Mouse (Mus musculus): ENCODE data around the gene Ptma. TPM values are rescaled to one million over a fixed set of nuclear protein-coding genes. Genes with fewer than 3 reads are reported as not detected.
"Not testable (repeated sequence)": the region's sequence is repeated elsewhere in the genome, so short reads cannot be mapped to it uniquely, and the experiment has no call there.

Gene Ptma
- polyA plus RNA-seq (2012; ENCODE audit: insufficient read depth, low replicate concordance), result 6,261 and 14,151 TPM in 2 replicates

DNA sequence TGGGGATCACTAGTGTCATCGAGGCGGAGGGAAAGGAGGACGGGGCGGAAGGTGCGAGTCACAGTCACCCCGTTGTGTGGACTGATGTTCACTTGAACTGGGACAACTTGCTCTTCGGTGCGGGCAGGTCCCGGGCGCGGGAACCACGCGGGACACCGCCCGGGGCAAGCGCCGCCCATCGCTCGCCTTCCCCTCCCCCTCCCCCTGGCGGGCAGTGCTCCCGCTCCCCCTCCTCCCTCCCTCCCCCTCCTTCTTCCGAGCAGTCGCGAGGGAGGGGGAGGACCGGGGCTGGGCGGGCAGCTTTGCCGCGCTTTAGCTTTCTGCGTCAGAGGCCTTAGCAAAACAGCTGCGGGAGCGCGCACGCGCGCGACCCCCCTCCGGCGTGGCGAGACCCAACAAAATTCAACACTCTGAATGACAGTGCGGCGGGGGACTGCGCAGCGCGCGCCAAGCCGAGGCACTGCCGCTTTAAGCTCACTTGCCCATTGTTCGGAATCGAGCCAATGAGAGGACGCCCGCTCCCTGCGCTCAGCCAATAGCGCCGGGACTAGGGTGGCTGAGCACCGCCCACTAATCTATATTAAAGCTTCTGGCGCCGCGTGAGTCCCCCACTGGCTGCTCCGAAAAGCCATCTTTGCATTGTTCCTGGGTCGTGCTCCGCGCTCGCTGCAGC lies at the start of gene Ptma:
Ptma (plus strand) TSS at position 611 of the 673 bp plus-strand sequence.
- H3K4me1 ChIP-seq, result peaks cover 61% of the 10 kb centered on the region
- TF ChIP-seq GATA1 (IDR thresholded peaks at IDR 0.05; ENCODE audit: borderline replicate concordance, low read length) (no peak), FLI1 (IDR thresholded peaks at IDR 0.05; ENCODE audit: low read length) (no peak)
- no peaks in the 10 kb centered on the region for H3K9me3 ChIP-seq
- peaks cover 20% of the 10 kb centered on the region for H3K36me3 ChIP-seq (replicated peaks; ENCODE audit: low read length)
- no peaks in the 10 kb centered on the region for H3K27me3 ChIP-seq (replicated peaks)
- peak within 1 kb of the TSS; percentile 99 for H3K4me3 ChIP-seq (replicated peaks)

DNA sequence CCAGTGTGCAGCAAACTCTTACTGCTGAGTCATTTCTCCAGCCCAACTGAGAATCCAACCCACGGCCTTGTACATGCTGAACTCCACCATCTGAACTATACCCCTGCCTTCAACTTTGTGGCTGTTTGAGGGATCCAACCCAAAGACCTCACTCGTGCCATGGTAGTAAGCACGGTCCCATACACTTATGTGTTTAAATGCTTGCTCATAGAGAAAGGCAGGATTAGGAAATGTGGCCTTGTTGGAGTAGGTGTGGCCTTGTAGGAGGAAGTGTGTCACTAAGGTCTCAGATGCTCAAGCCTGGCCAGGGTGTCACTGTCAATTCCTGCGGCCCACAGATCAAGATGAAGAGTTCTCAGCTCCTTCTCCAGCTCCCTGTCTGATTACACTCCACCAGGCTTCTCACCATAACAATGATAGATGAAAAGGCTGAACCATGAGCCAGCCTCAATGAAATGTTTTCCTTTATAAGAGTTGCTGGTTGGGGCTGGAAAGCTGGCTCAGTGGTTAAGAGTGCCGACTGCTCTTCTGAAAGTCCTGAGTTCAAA lies 48.7 kb upstream of the Ptma start:
- Histone ChIP-seq H3K36me3 (replicated peaks; ENCODE audit: low read length) (peaks cover 6% of the 10 kb centered on the region), H3K9me3 (peaks cover 4% of the 10 kb centered on the region; the same call in 1 of the 2 replicates), H3K4me1 (peaks cover 48% of the 10 kb centered on the region), H3K27me3 (replicated peaks) (no peaks in the 10 kb centered on the region), H3K4me3 (replicated peaks) (no peak overlapping the region)
- TF ChIP-seq FLI1 (IDR thresholded peaks at IDR 0.05; ENCODE audit: low read length) (no peak), GATA1 (IDR thresholded peaks at IDR 0.05; ENCODE audit: borderline replicate concordance, low read length) (no peak)

DNA sequence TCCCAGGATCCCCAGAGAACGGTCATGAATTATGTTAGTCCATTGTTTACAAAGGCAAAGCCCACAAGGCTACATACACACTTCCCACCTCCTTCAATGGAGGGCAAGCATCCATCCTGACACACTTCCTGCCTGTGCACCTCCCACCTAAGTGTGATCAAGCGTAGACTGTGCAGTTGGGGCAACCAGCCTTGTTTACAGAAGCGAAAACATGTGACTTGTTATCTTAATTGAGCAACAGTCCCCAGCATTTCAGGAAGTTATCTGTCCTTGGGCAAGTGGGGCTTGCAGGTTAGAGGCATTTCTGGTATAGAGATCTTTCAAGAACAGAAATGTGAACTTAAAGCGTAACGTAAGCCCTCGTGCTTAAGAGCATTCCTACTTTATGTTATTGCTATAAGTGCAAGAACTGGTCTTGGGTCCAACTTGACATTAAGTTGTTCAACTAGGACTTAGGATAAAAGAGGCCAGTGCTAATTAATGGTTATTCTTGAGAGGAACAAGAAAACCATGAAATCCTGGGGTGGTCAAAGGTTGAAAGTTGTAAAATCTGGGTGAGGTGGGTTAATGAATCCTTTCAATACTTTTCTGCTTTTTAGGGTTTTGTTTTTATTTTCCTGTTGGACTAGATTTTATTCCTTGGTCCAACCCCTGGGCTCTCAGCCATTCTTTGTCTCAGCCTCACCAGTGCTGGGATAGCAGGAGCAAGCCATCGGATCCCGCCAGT lies 47.3 kb upstream of the Ptma start:
- H3K27me3 ChIP-seq (replicated peaks), result no peaks in the 10 kb centered on the region
- no peak for TF ChIP-seq FLI1 (IDR thresholded peaks at IDR 0.05; ENCODE audit: low read length)
- no peak for TF ChIP-seq GATA1 (IDR thresholded peaks at IDR 0.05; ENCODE audit: borderline replicate concordance, low read length)
- peaks cover 6% of the 10 kb centered on the region for H3K36me3 ChIP-seq (replicated peaks; ENCODE audit: low read length)
- H3K9me3 ChIP-seq, result peaks cover 4% of the 10 kb centered on the region; the same call in 1 of the 2 replicates
- H3K4me1 ChIP-seq, result peaks cover 44% of the 10 kb centered on the region
- H3K4me3 ChIP-seq (replicated peaks), result peak overlapping the region; percentile 74

DNA sequence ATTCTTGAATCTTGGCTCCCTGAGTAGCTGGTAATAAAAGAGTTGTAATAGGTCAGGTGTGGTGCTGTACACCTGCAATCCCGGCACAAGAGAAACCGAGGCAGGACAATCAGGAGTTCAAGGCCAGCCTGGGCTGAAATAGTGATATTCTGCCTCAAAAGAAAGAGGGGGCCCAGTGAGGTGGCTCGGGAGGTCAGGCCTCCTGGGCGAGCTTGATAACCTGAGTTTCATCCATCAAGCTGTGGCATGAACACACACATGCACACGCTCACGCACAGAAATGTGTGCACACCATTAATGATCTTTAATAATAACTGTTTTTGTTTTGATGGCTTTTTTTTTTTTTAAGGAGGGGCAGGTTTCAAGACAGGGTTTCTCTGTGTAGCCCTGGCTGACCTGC lies 46.2 kb upstream of the Ptma start:
- TF ChIP-seq GATA1 (IDR thresholded peaks at IDR 0.05; ENCODE audit: borderline replicate concordance, low read length), result no peak
- TF ChIP-seq FLI1 (IDR thresholded peaks at IDR 0.05; ENCODE audit: low read length), result no peak
- peaks cover 44% of the 10 kb centered on the region for H3K4me1 ChIP-seq

DNA sequence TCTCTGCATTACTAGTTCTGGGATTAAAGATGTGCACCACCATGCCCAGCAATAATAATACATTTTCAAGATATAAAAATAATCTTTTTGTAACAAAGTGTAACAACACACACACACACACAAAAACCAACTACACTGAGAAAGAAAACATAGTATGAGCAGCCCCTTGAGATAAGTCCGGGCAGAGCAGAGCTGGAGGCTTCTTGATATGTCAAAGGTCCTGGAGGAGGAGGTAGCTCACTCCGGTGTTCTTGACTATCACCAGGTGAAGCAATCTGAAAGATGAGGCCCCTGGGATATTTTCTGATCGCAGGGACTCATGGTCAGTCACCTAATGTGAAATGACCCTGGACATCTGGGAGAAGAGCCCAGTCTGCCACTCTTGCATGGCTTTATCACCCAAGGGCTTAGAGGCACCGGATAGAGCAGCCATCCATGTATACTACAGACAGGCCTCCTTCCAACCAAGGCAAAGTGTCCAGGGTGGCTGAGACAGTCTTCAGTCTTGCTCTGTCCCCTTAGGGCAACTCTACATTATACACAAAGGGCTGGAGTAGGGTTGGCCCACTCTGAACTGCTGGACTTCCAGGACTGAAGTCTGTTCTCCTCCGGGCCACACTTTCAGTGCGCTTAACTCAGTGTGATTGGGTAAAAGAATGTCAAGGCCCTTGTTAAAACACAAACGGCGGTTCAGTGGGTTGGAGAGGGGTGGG lies 45.6 kb upstream of the Ptma start:
- TF ChIP-seq FLI1 (IDR thresholded peaks at IDR 0.05; ENCODE audit: low read length), result no peak
- TF ChIP-seq GATA1 (IDR thresholded peaks at IDR 0.05; ENCODE audit: borderline replicate concordance, low read length), result no peak
- peaks cover 43% of the 10 kb centered on the region for H3K4me1 ChIP-seq

More for the DNA sequence above, 46.2 kb upstream of the Ptma start:
- Histone ChIP-seq H3K27me3 (replicated peaks) (no peaks in the 10 kb centered on the region), H3K9me3 (peaks cover 4% of the 10 kb centered on the region; the same call in 1 of the 2 replicates), H3K36me3 (replicated peaks; ENCODE audit: low read length) (peaks cover 6% of the 10 kb centered on the region), H3K4me3 (replicated peaks) (no peak overlapping the region)

DNA sequence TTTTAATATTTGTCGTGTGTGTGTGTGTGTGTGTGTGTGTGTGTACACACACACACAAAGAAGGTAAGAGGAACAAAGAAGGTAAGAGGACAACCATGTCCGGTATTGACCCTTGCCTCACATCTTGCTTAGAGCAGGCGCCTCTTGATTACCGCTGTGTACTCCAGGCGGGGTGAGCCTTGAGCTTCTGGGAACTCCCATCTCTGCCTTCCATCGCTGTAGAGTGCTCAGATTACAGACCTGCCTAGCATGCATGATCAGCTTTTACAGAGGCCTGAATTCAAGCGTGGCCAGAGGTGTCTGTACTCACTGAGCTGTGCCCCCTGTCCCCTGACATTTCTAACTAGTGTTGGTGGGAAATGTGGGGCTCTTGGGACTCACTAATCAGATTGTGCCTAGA lies 45.1 kb upstream of the Ptma start:
- Histone ChIP-seq H3K4me1 (peaks cover 42% of the 10 kb centered on the region), H3K4me3 (replicated peaks) (no peak overlapping the region), H3K9me3 (peaks cover 4% of the 10 kb centered on the region; the same call in 1 of the 2 replicates), H3K27me3 (replicated peaks) (no peaks in the 10 kb centered on the region), H3K36me3 (replicated peaks; ENCODE audit: low read length) (peaks cover 6% of the 10 kb centered on the region)
- no peak for TF ChIP-seq GATA1 (IDR thresholded peaks at IDR 0.05; ENCODE audit: borderline replicate concordance, low read length)

More for the DNA sequence above, 45.6 kb upstream of the Ptma start:
- H3K4me3 ChIP-seq (replicated peaks), result no peak overlapping the region
- H3K36me3 ChIP-seq (replicated peaks; ENCODE audit: low read length), result peaks cover 6% of the 10 kb centered on the region
- H3K9me3 ChIP-seq, result peaks cover 4% of the 10 kb centered on the region; the same call in 1 of the 2 replicates
- H3K27me3 ChIP-seq (replicated peaks), result no peaks in the 10 kb centered on the region

DNA sequence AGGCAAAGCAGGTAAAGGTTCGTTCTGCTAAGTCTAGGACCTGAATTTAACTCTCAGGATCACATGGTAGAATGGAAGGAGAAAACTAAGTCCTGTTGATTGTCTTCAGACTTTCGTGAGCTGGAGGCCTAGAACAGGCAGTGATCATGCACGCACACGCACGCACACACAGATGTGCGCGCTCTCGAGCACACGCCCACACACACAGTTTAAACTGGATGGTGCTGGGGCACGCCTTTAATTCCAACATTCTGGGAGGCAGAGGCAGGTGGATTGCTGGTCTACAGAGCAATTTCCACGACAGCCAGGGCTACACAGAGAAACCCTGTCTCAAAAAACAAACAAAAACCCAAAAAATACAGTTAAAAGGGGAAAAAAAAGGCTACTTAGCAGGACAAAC lies 44.2 kb upstream of the Ptma start:
- Histone ChIP-seq H3K4me1 (peaks cover 46% of the 10 kb centered on the region), H3K27me3 (replicated peaks) (no peaks in the 10 kb centered on the region), H3K4me3 (replicated peaks) (no peak overlapping the region), H3K36me3 (replicated peaks; ENCODE audit: low read length) (peaks cover 5% of the 10 kb centered on the region), H3K9me3 (peaks cover 4% of the 10 kb centered on the region; the same call in 1 of the 2 replicates)
- no peak for TF ChIP-seq GATA1 (IDR thresholded peaks at IDR 0.05; ENCODE audit: borderline replicate concordance, low read length)
- no peak for TF ChIP-seq FLI1 (IDR thresholded peaks at IDR 0.05; ENCODE audit: low read length)

DNA sequence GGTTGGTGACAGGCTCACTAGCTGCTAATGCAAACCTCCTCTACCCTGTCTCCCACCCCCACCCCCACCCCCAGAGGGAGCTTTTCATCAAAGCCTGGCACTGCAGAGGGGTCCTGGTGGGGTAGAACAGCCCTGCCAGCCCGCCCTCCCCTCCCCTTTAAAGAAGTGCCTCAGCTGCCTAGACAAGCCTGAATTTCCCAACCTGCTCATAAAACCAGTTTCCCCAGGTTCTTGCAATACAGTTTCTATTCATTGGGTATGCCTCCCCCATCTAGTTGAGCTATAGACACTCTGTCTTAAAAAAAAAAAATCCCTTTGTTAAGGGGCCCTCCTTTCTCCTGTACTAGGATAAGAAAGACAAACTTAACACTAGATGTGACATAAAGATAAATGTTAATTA lies 43.8 kb upstream of the Ptma start:
- H3K4me1 ChIP-seq, result peaks cover 41% of the 10 kb centered on the region
- peaks cover 2% of the 10 kb centered on the region for H3K36me3 ChIP-seq (replicated peaks; ENCODE audit: low read length)
- H3K9me3 ChIP-seq, result peaks cover 2% of the 10 kb centered on the region; the same call in 1 of the 2 replicates
- no peaks in the 10 kb centered on the region for H3K27me3 ChIP-seq (replicated peaks)
- no peak overlapping the region for H3K4me3 ChIP-seq (replicated peaks)
- TF ChIP-seq FLI1 (IDR thresholded peaks at IDR 0.05; ENCODE audit: low read length) (no peak), GATA1 (IDR thresholded peaks at IDR 0.05; ENCODE audit: borderline replicate concordance, low read length) (no peak)

DNA sequence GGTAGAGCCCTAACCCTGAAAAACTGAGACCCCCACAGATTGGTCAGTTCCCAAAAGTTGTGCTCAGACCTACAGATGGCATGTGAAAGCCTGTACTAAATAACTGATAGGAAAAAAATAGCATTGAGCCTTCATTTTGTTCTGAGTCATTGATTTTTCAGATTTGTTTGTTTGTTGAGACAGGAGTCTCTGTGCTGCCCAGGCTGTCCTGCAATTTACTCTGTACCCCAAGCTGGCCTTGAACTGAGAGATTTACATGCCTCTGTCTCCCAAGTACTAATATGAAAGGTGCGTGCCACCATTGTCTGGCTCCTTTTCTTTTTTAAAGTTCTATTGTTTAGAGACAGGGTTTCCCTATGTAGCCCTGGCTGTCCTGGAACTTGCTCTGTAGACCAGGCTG lies 41.2 kb upstream of the Ptma start:
- no peaks in the 10 kb centered on the region for H3K9me3 ChIP-seq
- H3K36me3 ChIP-seq (replicated peaks; ENCODE audit: low read length), result no peaks in the 10 kb centered on the region
- H3K27me3 ChIP-seq (replicated peaks), result no peaks in the 10 kb centered on the region
- no peak overlapping the region for H3K4me3 ChIP-seq (replicated peaks)
- no peak for TF ChIP-seq GATA1 (IDR thresholded peaks at IDR 0.05; ENCODE audit: borderline replicate concordance, low read length)
- TF ChIP-seq FLI1 (IDR thresholded peaks at IDR 0.05; ENCODE audit: low read length), result no peak
- peaks cover 47% of the 10 kb centered on the region for H3K4me1 ChIP-seq

DNA sequence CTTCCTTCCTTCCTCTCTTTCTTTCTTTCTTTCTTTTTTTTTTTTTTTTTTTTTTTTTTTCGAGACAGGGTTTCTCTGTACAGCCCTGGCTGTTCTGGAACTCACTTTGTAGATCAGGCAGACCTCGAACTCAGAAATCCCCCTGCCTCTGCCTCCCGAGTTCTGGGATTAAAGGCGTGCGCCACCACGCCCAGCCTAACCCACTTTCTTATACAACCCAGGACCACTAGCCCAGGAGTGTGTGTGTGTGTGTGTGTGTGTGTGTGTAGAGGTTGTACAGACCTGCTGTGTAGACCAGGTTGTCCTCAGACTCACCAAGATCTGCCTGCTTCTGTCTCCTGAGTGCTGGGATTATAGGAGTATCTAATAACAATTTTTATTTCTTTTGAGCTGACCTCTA lies 40.7 kb upstream of the Ptma start:
- not testable (repeated sequence) for H3K36me3 ChIP-seq (replicated peaks; ENCODE audit: low read length); H3K27me3 ChIP-seq (replicated peaks); H3K4me3 ChIP-seq (replicated peaks); H3K9me3 ChIP-seq
- peaks cover 51% of the 10 kb centered on the region for H3K4me1 ChIP-seq

All from megakaryocyte, embryonic 14.5 days (primary cell).